Mouse (Mus musculus): ENCODE data around the gene Fam83e.

- no peak for TF ChIP-seq POLR2A (IDR thresholded peaks at IDR 0.05; ENCODE audit: insufficient read length, low read depth)
- TF ChIP-seq TCF3 (IDR thresholded peaks at IDR 0.05; ENCODE audit: insufficient read length, low read depth) = no peak
- no peak for TF ChIP-seq USF1 (IDR thresholded peaks at IDR 0.05; ENCODE audit: low read depth)
- no peak for TF ChIP-seq CEBPB (IDR thresholded peaks at IDR 0.05; ENCODE audit: insufficient read depth, poor library complexity, severe bottlenecking)
- TF ChIP-seq MYOG (IDR thresholded peaks at IDR 0.05; ENCODE audit: control insufficient read depth in 1 of 3, insufficient read depth in 1 of 3, insufficient read length in 2 of 3, low read depth in 2 of 3) = no peak
These were observed 54.2 kb downstream of the Fam83e start for GRCm38 (mm10) chr7:45775237-45775636.

All from myocyte (in vitro differentiated cells).